Mouse (Mus musculus) liver, postnatal 0 days (tissue): Measurements from ENCODE around the gene Pde4b.

ENCODE experiments used
- CTCF ChIP-seq: sonication (generic); IDR thresholded peaks from 2 replicates; pipeline ENCODE4 v1.5.1; 2016; ENCODE audit warnings: antibody characterized with exemption, low read depth
- EP300 ChIP-seq: IDR thresholded peaks from 2 replicates; pipeline ENCODE4 v1.6.1; 2016; ENCODE audit warnings: antibody characterized with exemption, low read depth, mild to moderate bottlenecking

- no peak for TF ChIP-seq CTCF
- TF ChIP-seq EP300: no peak
Observed at GRCm38 (mm10) chr4:102278958-102279357, 191.6 kb downstream of the Pde4b start.
